Mouse (Mus musculus) ZHBTc4 (cell line): ENCODE measurements at regions not wholly inside any gene's neighbourhood (a gene's known extent, or its start where the extent isn't known, plus 50 kb on each side); places are given as distances from the start of the nearest gene placed in this dataset.
A peak's percentile ranks its signal among the peaks of the same experiment; 100 is the strongest.

Experiments used
- DNase-seq: peaks from one replicate; pipeline ENCODE4 v3.0.0-alpha.2; 2011; ENCODE audit warnings: low read depth, low spot score

GRCm38 (mm10) chr4:56620628-56621027, 119.2 kb upstream of the Gm26657 start:
- no peak for DNase-seq

- no peak for DNase-seq
Measured at GRCm38 (mm10) chr4:56619803-56620202, 120.1 kb upstream of the Gm26657 start.

GRCm38 (mm10) chr4:56619054-56619453, 120.8 kb upstream of the Gm26657 start:
- no peak for DNase-seq

- DNase-seq: no peak
Measured at GRCm38 (mm10) chr4:56618433-56618832, 121.4 kb upstream of the Gm26657 start.

GRCm38 (mm10) chr4:56617661-56618360, 122.1 kb upstream of the Gm26657 start:
- DNase-seq: no peak

- no peak for DNase-seq
Measured at GRCm38 (mm10) chr4:56612325-56612724, 127.5 kb upstream of the Gm26657 start.

- no peak for DNase-seq
Measured at GRCm38 (mm10) chr4:56611751-56612150, 128.1 kb upstream of the Gm26657 start.

GRCm38 (mm10) chr4:56610273-56610672, 129.6 kb upstream of the Gm26657 start:
- DNase-seq: no peak

GRCm38 (mm10) chr4:56608701-56609100, 131.2 kb upstream of the Gm26657 start:
- DNase-seq: no peak

- DNase-seq: no peak
Measured at GRCm38 (mm10) chr4:56598398-56598797, 141.5 kb upstream of the Gm26657 start.

- DNase-seq: no peak
Measured at GRCm38 (mm10) chr4:56597931-56598330, 141.9 kb upstream of the Gm26657 start.

- DNase-seq: peak; percentile 26
Measured at GRCm38 (mm10) chr4:56582405-56582804, 157.5 kb upstream of the Gm26657 start.

GRCm38 (mm10) chr4:56576837-56577548, 162.9 kb upstream of the Gm26657 start:
- DNase-seq: no peak

- no peak for DNase-seq
Measured at GRCm38 (mm10) chr4:56552126-56552525, 187.7 kb upstream of the Gm26657 start.

GRCm38 (mm10) chr4:56533344-56533985, 206.4 kb upstream of the Gm26657 start:
- DNase-seq: no peak

GRCm38 (mm10) chr4:56532921-56533320, 206.9 kb upstream of the Gm26657 start:
- DNase-seq: no peak

- DNase-seq: no peak
Measured at GRCm38 (mm10) chr4:56528571-56528970, 211.3 kb upstream of the Gm26657 start.

- DNase-seq: no peak
Measured at GRCm38 (mm10) chr4:56524430-56524985, 215.4 kb upstream of the Gm26657 start.

- DNase-seq: no peak
Measured at GRCm38 (mm10) chr4:56507770-56508169, 232.1 kb upstream of the Gm26657 start.

GRCm38 (mm10) chr4:56506786-56507185, 233.1 kb upstream of the Gm26657 start:
- DNase-seq: no peak

- no peak for DNase-seq
Measured at GRCm38 (mm10) chr4:56506067-56506466, 233.8 kb upstream of the Gm26657 start.

GRCm38 (mm10) chr4:56492537-56493221, 247.2 kb upstream of the Gm26657 start:
- DNase-seq: peak; percentile 85
